Mouse (Mus musculus) neural tube, embryonic 13.5 days (tissue): ENCODE results near the gene Mapk8ip3. TPM values are rescaled to one million over a fixed set of nuclear protein-coding genes. Genes with fewer than 3 reads are reported as not detected.

ENCODE experiments used
- ATAC-seq: fragments of 200-750 bp; cut with Nextera tagmentation; 2 replicates; pipeline ENCODE4 v1.8.0; 2017; ENCODE audit warnings: low read depth, mild to moderate bottlenecking, moderate TSS enrichment, moderate library complexity
- H3K27ac ChIP-seq: fragments of 300-500 bp; sonication (generic); replicated peaks from 2 replicates; pipeline ENCODE4 v1.5.1; 2015; ENCODE audit warnings: moderate library complexity, mild to moderate bottlenecking, inconsistent platforms
- H3K27me3 ChIP-seq: fragments of 300-500 bp; sonication (generic); 2 replicates; pipeline ENCODE4 v1.6.1; 2015; ENCODE audit warnings: mild to moderate bottlenecking, inconsistent platforms
- H3K36me3 ChIP-seq: fragments of 300-500 bp; sonication (generic); 2 replicates; pipeline ENCODE4 v1.6.1; 2015; ENCODE audit warnings: mild to moderate bottlenecking, inconsistent platforms
- H3K4me1 ChIP-seq: fragments of 300-500 bp; sonication (generic); replicated peaks from 2 replicates; pipeline ENCODE4 v1.6.1; 2015; ENCODE audit warnings: inconsistent platforms
- H3K4me2 ChIP-seq: fragments of 300-500 bp; sonication (generic); 2 replicates; pipeline ENCODE4 v1.6.1; 2015; ENCODE audit warnings: inconsistent platforms, mild to moderate bottlenecking, moderate library complexity
- H3K4me3 ChIP-seq: fragments of 300-500 bp; sonication (generic); 2 replicates; pipeline ENCODE4 v1.5.1; 2015; ENCODE audit warnings: mild to moderate bottlenecking, inconsistent platforms
- H3K9ac ChIP-seq: fragments of 300-500 bp; sonication (generic); 2 replicates; pipeline ENCODE4 v1.6.1; 2015; ENCODE audit warnings: moderate library complexity, mild to moderate bottlenecking, inconsistent platforms
- H3K9me3 ChIP-seq: fragments of 300-500 bp; sonication (generic); 2 replicates; pipeline ENCODE4 v1.6.1; 2016; ENCODE audit warnings: inconsistent platforms
- WGBS: fragments of 180-500 bp; shearing (Covaris S2); methylation state at CpG from one replicate; pipeline ENCODE4 v1.1.7; 2015; 5-methylcytosine and 5-hydroxymethylcytosine counted together
- polyA plus RNA-seq: library from polyadenylated mRNA; unstranded; fragments of >200 nt; fragmentation: Nextera tagmentation; extraction: Ambion mirVana; gene quantifications from 2 replicates; pipeline ENCODE4 v1.2.1, GENCODE M21; 2015

Mapk8ip3 gene
- polyA plus RNA-seq, 1 experiment from 2014 or later = 85.8 TPM

DNA sequence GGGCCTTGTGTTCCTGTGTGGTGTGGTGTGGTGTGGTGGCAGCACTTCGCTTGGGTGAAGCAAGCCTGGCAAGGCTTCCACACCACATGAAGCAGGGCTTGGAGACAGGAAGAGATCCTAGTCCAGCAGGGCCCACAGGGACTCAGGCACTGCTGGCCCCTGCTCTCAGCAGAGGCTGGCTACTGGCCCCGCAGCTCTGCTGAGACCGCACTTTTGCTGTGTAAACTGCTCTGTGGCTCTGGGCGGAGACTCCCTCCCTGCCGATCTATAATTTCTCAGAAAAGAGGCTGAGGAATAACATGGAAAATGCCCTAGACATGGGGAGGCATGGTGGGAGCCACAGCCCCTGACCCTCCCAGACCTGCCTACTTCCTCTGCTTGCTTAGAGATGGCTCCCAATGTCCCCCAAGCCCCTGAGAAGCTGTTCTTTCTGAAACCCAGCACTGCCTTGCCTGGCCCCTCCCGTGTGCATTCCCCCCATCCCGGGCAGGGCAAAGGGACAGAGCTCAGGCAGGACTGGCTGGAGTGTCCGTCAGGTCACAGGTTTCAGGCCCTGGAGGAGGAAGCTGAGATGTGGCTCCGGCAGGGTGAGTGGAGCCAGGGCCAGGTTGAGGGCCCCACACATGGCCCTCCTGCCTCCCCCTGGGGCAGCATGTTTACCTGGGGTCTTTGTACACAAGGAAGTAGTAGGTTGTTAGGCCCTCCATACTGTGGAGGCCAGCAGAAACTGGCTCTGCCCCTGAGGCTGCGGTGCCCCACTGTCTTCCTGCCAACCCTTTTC, 59.3 kb downstream of the Mapk8ip3 start:
- no peak for ATAC-seq
- peaks cover 1% of the 10 kb centered on the region for H3K36me3 ChIP-seq
- 0 out of 2 replicates have a peak overlapping the region, but pooled peaks have one; percentile 26 for H3K9ac ChIP-seq
- no peak overlapping the region for H3K4me2 ChIP-seq
- H3K4me3 ChIP-seq = no peak overlapping the region
- H3K9me3 ChIP-seq = no peaks in the 10 kb centered on the region
- WGBS = 66% methylated on average over 10 of the region's 10 CpGs
- no peak overlapping the region for H3K27ac ChIP-seq
- H3K27me3 ChIP-seq = no peaks in the 10 kb centered on the region
- H3K4me1 ChIP-seq = no peaks in the 10 kb centered on the region; the same call in 1 of the 2 replicates

DNA sequence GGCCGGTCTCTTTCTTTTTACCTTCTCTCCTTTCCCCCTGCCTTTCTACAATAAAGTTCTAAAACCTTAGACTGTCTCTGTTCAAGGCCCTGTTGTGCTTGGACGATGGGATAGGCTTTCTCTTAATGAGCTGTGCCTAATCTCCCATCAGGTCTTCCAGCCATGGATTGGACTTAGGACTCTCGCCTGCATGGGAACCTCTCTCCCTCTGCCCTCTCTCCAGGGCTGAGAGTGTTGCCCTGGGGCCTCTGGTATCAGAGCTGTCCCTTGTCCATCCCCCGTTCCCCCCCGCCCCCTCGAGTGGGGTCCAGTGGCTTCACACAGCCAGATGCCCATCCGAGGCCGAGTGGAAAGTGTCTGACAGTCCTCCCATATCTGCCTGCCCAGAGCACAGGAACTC, 61.8 kb downstream of the Mapk8ip3 start:
- Histone ChIP-seq H3K4me1 (no peaks in the 10 kb centered on the region), H3K9me3 (no peaks in the 10 kb centered on the region), H3K36me3 (no peaks in the 10 kb centered on the region), H3K27ac (no peak overlapping the region), H3K27me3 (no peaks in the 10 kb centered on the region), H3K4me2 (no peak overlapping the region), H3K9ac (no peak overlapping the region), H3K4me3 (no peak overlapping the region)
- 83% methylated on average over 8 of the region's 8 CpGs for WGBS
- no peak for ATAC-seq

DNA sequence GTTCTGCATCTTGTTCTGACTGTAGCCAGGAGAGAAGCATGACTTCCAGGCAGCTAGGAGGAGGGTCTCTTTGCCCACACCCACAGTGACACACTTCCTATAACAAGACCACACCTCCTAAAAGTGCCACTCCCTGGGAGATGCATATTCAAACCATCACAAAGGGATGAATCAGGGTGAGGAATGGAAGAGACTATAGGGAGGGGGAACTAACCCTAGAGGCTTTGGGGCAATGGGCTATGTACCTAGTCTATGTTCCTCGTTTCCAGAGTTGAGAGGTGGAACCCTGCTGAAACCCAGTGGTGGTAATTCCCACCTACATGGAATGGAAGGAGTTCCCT, 62.4 kb downstream of the Mapk8ip3 start:
- no peaks in the 10 kb centered on the region for H3K27me3 ChIP-seq
- 41% methylated on average over 1 of the region's 1 CpGs for WGBS
- H3K9ac ChIP-seq = no peak overlapping the region

DNA sequence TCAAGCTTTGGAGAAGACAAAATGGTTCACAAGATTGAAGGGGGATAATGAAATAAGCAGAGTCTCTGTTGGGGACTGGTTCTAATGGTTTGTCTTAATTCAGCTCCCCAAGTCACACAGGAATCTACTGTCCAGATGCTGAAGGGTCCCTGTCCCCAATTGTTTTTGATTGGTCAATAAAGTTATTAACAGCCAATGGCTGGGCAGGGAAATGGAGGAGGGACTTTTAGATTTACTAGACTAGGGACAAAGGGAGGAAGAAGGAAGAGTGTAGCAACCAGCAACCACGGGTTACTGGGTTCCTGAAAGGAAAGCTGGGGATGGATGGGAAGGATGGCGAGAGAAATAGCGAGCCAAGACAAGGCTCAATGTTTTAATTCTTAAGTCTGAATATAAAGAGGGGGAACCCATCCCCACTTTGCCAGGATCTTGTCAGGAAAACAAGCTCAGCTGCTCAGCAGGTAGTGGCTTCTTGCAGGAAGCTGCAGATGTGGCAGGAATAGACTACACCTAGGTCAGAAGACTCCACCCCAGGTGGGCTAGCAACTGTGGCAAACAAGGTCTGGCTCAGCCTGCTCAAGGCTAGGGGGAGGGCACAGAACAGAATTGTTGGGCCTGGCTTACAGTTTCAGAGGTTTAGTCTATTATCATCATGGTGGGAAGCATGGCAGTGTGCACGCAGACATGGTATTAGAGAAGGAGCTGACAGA, 62.9 kb downstream of the Mapk8ip3 start:
- 56% methylated on average over 4 of the region's 4 CpGs for WGBS
- Histone ChIP-seq H3K4me3 (no peak overlapping the region), H3K9me3 (no peaks in the 10 kb centered on the region), H3K27ac (no peak overlapping the region), H3K4me2 (no peak overlapping the region), H3K27me3 (no peaks in the 10 kb centered on the region), H3K36me3 (no peaks in the 10 kb centered on the region), H3K9ac (no peak overlapping the region), H3K4me1 (no peaks in the 10 kb centered on the region)
- no peak for ATAC-seq

More for the DNA sequence above, 62.4 kb downstream of the Mapk8ip3 start:
- no peaks in the 10 kb centered on the region for H3K36me3 ChIP-seq
- H3K4me2 ChIP-seq = no peak overlapping the region
- H3K9me3 ChIP-seq = no peaks in the 10 kb centered on the region
- no peak for ATAC-seq
- H3K4me3 ChIP-seq = no peak overlapping the region
- no peak overlapping the region for H3K27ac ChIP-seq
- H3K4me1 ChIP-seq = no peaks in the 10 kb centered on the region

DNA sequence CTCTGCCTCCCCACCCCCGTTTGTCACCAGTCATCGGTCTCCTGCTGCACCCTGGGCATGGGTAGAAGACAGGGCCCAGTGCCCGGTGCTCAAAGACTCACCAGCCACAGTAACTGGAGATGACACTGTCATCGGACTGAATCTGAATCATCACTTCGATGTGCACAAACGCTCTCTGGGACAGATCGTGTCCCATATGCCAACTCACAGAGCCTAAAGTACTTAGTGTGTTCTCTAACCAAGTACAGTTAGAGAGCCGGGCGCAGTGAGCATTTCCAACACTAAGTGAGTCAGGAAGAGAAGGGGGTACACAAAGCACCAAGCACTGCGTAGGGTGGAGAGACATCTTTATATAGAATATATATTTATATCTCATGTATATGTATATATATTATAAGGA, 68.9 kb downstream of the Mapk8ip3 start:
- 95% methylated on average over 10 of the region's 10 CpGs for WGBS
- H3K9me3 ChIP-seq = no peaks in the 10 kb centered on the region
- no peak for ATAC-seq

DNA sequence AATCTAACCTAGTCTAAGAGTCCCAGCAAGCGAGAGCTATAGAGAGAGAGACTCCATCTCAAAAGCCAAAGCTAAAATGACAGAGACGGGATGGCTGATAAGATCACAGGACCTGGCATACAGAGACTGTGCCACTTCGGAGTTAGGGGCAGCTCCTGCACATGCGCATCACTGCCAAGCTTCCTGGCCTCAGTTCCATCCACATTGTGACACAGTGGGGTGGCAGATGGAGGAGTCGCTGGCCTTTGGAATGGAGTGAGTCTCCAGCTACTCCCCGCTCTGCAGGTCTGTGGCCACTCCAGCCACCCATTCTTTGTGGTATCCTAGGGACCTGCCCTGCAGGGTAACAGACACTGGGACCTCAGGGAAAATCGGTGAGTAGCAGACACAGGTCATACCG, 71.0 kb downstream of the Mapk8ip3 start, which contains the start of gene Igfals:
Igfals (plus strand) TSS at position 222 of the 400 bp plus-strand sequence.
- H3K27ac ChIP-seq = no peak within 1 kb of the TSS
- no peak within 1 kb of the TSS for H3K4me3 ChIP-seq
- 91% methylated on average over 8 of the region's 8 CpGs for WGBS
- no peak within 1 kb of the TSS for H3K9ac ChIP-seq
- no peaks in the 10 kb centered on the region for H3K27me3 ChIP-seq
- H3K36me3 ChIP-seq = peaks cover 54% of the 10 kb centered on the region
- H3K4me2 ChIP-seq = no peak within 1 kb of the TSS
- no peaks in the 10 kb centered on the region for H3K9me3 ChIP-seq
- H3K4me1 ChIP-seq = no peaks in the 10 kb centered on the region
- no peak for ATAC-seq

More for the DNA sequence above, 68.9 kb downstream of the Mapk8ip3 start:
- Histone ChIP-seq H3K4me2 (no peak overlapping the region), H3K4me1 (no peaks in the 10 kb centered on the region), H3K36me3 (peaks cover 33% of the 10 kb centered on the region), H3K9ac (no peak overlapping the region), H3K27ac (no peak overlapping the region), H3K4me3 (no peak overlapping the region), H3K27me3 (no peaks in the 10 kb centered on the region)

DNA sequence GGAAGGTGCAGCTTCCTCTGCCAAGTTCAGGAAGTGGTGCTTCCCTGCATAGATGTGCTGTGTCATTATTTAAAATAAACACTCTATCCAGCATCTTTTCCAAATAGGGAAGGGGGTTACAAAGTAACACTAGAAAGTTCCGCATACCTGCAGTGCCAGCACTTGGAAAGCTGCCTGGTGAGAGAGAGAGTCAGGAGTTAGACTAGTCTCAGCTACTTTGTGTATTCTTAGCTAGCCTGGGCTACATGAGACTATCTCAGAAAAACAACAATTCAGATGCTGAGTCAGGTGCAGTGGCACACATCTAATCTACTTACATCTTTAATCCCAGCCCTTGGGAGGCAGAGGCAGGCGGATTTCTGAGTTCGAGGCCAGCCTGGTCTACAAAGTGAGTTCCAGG, 75.0 kb downstream of the Mapk8ip3 start:
- Histone ChIP-seq H3K4me3 (no peak overlapping the region), H3K27ac (no peak overlapping the region), H3K36me3 (peaks cover 71% of the 10 kb centered on the region)

DNA sequence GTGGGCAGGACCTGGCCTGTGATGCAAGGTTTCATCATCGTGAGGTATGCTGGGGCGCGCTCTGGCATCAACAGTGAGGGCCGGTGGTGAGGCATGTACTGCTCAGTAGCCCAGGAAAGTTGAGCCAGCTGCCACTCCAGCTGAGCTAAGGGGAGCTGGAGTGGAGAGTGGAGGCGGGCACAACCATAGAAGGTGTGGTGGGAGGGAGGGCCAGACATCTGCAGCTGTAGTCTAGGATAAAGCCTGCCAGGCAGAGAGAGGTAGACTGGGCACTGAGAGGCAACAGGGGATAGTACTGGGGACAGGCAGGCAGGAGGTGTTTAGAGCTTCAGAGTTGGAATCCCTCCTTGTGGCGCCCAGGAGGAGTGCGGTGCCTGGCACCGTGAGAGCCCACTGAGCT, 76.7 kb downstream of the Mapk8ip3 start:
- H3K4me3 ChIP-seq = no peak overlapping the region
- H3K36me3 ChIP-seq = peaks cover 71% of the 10 kb centered on the region
- H3K9ac ChIP-seq = no peak overlapping the region
- H3K4me1 ChIP-seq = no peaks in the 10 kb centered on the region
- H3K9me3 ChIP-seq = no peaks in the 10 kb centered on the region
- H3K27ac ChIP-seq = no peak overlapping the region
- H3K27me3 ChIP-seq = no peaks in the 10 kb centered on the region
- ATAC-seq = no peak
- no peak overlapping the region for H3K4me2 ChIP-seq
- 93% methylated on average over 8 of the region's 8 CpGs for WGBS

More for the DNA sequence above, 75.0 kb downstream of the Mapk8ip3 start:
- no peaks in the 10 kb centered on the region for H3K27me3 ChIP-seq
- no peak for ATAC-seq
- H3K4me1 ChIP-seq = no peaks in the 10 kb centered on the region
- no peaks in the 10 kb centered on the region for H3K9me3 ChIP-seq
- 93% methylated on average over 3 of the region's 3 CpGs for WGBS
- H3K9ac ChIP-seq = no peak overlapping the region
- H3K4me2 ChIP-seq = no peak overlapping the region

DNA sequence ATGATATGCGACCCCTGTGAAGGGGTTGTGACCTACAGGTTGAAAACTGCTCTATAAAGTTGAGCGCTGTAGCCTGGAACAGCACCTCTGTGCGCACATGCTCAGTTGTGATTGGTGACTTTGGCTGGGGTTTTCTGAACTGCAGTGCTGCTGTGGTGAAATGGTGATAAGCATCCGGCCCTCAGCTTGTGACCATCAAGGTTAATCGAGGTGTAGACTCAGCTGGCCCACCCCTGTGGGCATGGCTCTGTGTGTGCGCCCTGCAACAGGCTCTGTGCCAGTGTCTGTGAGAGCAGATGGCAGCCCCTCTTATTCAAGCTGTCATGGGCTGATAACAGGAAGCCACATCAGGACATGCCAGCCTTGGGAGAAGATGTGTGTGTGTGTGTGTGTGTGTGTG, 77.8 kb downstream of the Mapk8ip3 start:
- H3K27ac ChIP-seq = no peak overlapping the region
- no peaks in the 10 kb centered on the region for H3K4me1 ChIP-seq
- H3K4me3 ChIP-seq = no peak overlapping the region
- no peak overlapping the region for H3K9ac ChIP-seq
- peaks cover 73% of the 10 kb centered on the region for H3K36me3 ChIP-seq
- no peaks in the 10 kb centered on the region for H3K9me3 ChIP-seq
- WGBS = 84% methylated on average over 6 of the region's 6 CpGs
- no peak for ATAC-seq
- no peak overlapping the region for H3K4me2 ChIP-seq
- H3K27me3 ChIP-seq = no peaks in the 10 kb centered on the region

DNA sequence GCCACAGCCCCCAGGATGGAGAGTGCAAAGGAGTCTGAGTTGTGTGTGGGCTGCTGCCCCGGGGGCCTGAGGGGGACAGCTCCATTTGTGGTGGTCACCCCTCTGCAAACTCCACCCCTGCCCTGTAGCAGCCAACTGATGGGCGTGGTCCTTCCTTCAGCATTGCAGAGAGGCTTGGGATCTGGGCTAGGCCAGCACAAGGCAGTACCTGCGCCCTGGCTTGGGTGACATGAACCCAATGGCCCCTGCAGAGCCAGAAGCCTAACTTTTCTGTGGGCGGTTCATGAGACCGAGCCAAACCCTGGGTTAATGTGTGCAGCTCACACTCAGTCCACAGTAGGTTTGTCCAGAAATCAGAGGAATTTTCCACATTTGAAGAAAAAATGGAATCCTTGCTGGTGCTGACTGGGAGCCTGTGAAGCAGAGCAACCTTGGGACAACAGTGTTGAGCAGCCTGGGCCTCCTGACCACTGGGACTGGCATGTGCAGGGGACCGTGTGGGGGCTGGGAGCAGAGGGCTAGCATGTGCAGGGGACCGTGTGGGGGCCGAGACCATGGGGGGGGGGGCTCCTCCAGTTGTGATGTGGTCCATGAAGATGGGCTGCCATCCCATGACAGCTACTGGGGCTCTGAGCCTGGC, 78.8 kb downstream of the Mapk8ip3 start:
- Histone ChIP-seq H3K9me3 (no peaks in the 10 kb centered on the region), H3K27me3 (no peaks in the 10 kb centered on the region), H3K27ac (no peak overlapping the region), H3K9ac (no peak overlapping the region), H3K36me3 (peaks cover 75% of the 10 kb centered on the region), H3K4me3 (no peak overlapping the region), H3K4me2 (no peak overlapping the region), H3K4me1 (no peaks in the 10 kb centered on the region)
- 87% methylated on average over 8 of the region's 8 CpGs for WGBS
- ATAC-seq = no peak

DNA sequence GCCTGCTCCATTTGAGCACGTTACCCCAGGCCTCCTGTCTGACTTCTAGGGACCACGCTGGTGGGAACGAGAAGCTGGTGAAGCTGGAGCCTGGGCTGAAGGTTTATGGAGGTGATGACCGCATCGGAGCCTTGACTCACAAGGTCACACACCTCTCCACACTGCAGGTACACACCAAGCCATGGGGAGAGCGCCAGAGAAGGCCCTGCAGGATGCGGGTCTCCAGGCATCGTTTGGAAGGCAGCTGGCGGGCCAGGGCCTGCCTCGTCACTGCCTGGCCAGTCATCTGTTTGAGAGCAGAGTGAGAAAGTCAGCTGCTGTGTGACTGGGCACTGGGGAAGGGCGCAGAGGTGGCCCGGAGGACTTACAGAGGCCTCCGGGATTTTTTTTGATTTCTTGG, 80.2 kb downstream of the Mapk8ip3 start:
- Histone ChIP-seq H3K4me3 (no peak overlapping the region), H3K9ac (no peak overlapping the region), H3K4me2 (no peak overlapping the region), H3K27ac (no peak overlapping the region), H3K27me3 (peaks cover 3% of the 10 kb centered on the region; the same call in 1 of the 2 replicates), H3K9me3 (no peaks in the 10 kb centered on the region), H3K4me1 (peaks cover 3% of the 10 kb centered on the region), H3K36me3 (peaks cover 66% of the 10 kb centered on the region)
- 92% methylated on average over 13 of the region's 13 CpGs for WGBS
- ATAC-seq = no peak

DNA sequence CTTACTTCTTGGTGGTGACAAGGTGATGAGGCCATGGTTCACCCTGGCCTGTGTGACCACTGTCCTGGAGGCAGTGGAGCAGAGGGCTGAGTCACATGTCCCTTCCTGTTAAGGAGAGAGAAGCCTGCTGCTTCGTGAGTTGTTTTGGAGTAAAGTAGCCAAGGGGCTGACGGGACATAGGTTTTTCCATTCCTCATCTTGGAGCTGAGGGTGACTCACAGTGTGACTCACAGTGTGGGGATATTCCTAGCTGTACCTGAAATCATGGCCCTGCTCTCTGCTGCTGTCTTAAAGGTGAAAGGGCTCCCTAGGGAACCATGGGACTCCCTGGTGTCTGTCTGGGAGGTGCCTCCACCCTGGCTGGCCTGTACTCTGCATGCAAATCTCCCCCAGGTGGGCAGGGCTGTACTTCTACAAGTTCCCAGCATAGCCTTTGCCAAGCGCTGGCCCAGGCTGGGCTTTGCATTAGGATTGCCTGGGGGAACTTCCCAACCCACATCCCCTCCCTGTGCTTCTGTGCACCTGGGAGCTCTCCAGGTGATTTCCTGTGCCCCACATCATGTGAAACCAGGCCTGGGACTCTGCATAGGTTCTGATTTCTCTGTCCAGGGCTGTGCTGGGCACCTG, 80.8 kb downstream of the Mapk8ip3 start:
- Histone ChIP-seq H3K9ac (no peak overlapping the region), H3K4me1 (peaks cover 10% of the 10 kb centered on the region), H3K27me3 (peaks cover 8% of the 10 kb centered on the region), H3K4me3 (no peak overlapping the region), H3K27ac (no peak overlapping the region), H3K9me3 (no peaks in the 10 kb centered on the region), H3K4me2 (no peak overlapping the region), H3K36me3 (peaks cover 59% of the 10 kb centered on the region)
- ATAC-seq = no peak
- WGBS = 85% methylated on average over 3 of the region's 3 CpGs
